8 mouse cellular contexts compared by ENCODE assay signal in the genomic region with DNA sequence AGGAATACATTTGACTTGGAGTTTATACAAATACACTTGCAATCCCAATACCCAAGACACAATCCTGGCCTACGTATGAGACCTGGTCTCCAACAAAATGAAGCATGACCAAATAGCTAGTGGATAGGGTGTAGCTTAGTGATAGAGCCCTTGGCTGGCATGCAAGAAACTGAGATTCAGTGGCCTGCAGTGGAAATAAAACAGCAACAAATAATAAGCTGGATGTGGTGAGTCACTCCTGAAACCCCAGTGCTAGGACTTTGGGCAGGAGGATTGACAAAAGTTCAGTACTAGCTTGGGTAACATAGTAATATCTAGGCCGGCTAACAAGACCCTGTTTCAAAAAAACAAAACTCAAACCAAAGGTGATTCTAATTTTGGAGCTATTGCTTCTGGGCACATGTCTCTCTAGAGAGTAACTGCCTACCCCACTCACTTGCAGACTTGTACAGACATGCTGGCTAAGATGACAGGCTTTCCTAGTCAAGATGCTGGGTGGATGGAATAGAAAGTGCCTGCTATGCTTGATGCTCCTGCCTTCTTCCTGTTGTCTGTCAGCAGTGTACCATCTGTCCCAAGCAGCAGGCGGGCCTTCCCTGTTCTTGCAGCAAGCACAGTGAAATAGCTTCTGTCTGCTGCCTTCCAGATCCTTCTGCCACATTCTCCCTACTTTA. TPM values are rescaled to one million over a fixed set of nuclear protein-coding genes. Genes with fewer than 3 reads are reported as not detected.
DNase-seq lines count a peak whose midpoint lies in the region; ATAC-seq and TF ChIP-seq lines count a peak whose summit lies in the region.

No protein-coding gene starts in this region.

- no peaks in the 10 kb centered on the region for H3K27me3 ChIP-seq in megakaryocyte, embryonic 14.5 days (replicated peaks)

- no peaks in the 10 kb centered on the region for H3K9me3 ChIP-seq in megakaryocyte, embryonic 14.5 days

- DNase-seq in fibroblast of lung, adult 2 months (ENCODE audit: low read depth) = peak; percentile 51
- DNase-seq in left cerebral cortex, adult 2 months (ENCODE audit: extremely low spot score in 1 of 2, low spot score in 2 of 2) = peak; percentile 33 to 61
- DNase-seq in kidney, postnatal 4 days = no peak
- DNase-seq in urinary bladder, postnatal 25 days (ENCODE audit: low spot score) = no peak
- DNase-seq in kidney, adult 18-20 months = no peak
- DNase-seq in heart, postnatal 10 days = no peak

- intact Hi-C loops in left cerebral cortex, adult 2 months (cut with DNase I) = no loop called here
- intact Hi-C loops in heart, postnatal 10 days (cut with DNase I) = no loop called here

- H3K36me3 ChIP-seq in megakaryocyte, embryonic 14.5 days (replicated peaks; ENCODE audit: low read length) = peaks cover 49% of the 10 kb centered on the region

- peak overlapping the region; percentile 62 for H3K4me3 ChIP-seq in megakaryocyte, embryonic 14.5 days (replicated peaks)
- no peak overlapping the region for H3K4me3 ChIP-seq in left cerebral cortex, adult 2 months

- peak overlapping the region; percentile 71 for H3K27ac ChIP-seq in left cerebral cortex, adult 2 months

- TF ChIP-seq CTCF in left cerebral cortex, adult 2 months (IDR thresholded peaks at IDR 0.05) = no peak

- H3K4me1 ChIP-seq in megakaryocyte, embryonic 14.5 days = peaks cover 78% of the 10 kb centered on the region

- no peak for ATAC-seq in megakaryocyte, adult 5-6 weeks (ENCODE audit: poor library complexity, severe bottlenecking)

RNA-seq across cellular contexts. Expression of gene Phf20, which starts 37.1 kb away (rescaled TPM):
- polyA plus RNA-seq in megakaryocyte, embryonic 14.5 days (2012; ENCODE audit: insufficient read depth, low replicate concordance) = 31.7 and 56.9 TPM in 2 replicates
- total RNA-seq in megakaryocyte, adult 5-6 weeks (2015) = 25.9 and 34.6 TPM in 2 replicates
- 27.1 and 55.5 TPM in 2 replicates for total RNA-seq in megakaryocyte, adult 5-6 weeks (2017)
- 10 to 100 TPM; 82.7 to 85.6 TPM for total RNA-seq in left cerebral cortex, adult 2 months (2021)
- total RNA-seq in heart, postnatal 10 days (2021) = 10 to 100 TPM; 20.6 to 27.5 TPM

RNA-seq across cellular contexts. Expression of gene Rbm39, which starts 53.4 kb away (rescaled TPM):
- polyA plus RNA-seq in megakaryocyte, embryonic 14.5 days (2012; ENCODE audit: insufficient read depth, low replicate concordance) = 68.5 and 230 TPM in 2 replicates
- total RNA-seq in megakaryocyte, adult 5-6 weeks (2015) = 443 and 462 TPM in 2 replicates
- total RNA-seq in megakaryocyte, adult 5-6 weeks (2017) = 508 and 552 TPM in 2 replicates
- 100 to 1,000 TPM; 286 to 301 TPM for total RNA-seq in left cerebral cortex, adult 2 months (2021)
- 100 to 1,000 TPM; 209 to 230 TPM for total RNA-seq in heart, postnatal 10 days (2021)

Comparison
In these comparisons a context has a peak if more than half of its experiments do, and no peak if none do; other contexts are left out.
1. DNase-seq: peak in fibroblast of lung, adult 2 months (single experiment) and left cerebral cortex, adult 2 months (2 of 2); none in kidney, postnatal 4 days (0 of 2), urinary bladder, postnatal 25 days (single experiment), kidney, adult 18-20 months (single experiment) and heart, postnatal 10 days (0 of 2).